Mouse (Mus musculus) intestine, embryonic 16.5 days (tissue): ENCODE measurements around the gene Ift122. TPM values are rescaled to one million over a fixed set of nuclear protein-coding genes. Genes with fewer than 3 reads are reported as not detected.

Experiments
- ATAC-seq: fragments of 200-750 bp; cut with Nextera tagmentation; 2 replicates; pipeline ENCODE4 v1.8.0; 2017; ENCODE audit warnings: moderate TSS enrichment, moderate library complexity
- H3K27ac ChIP-seq: fragments of 300-500 bp; sonication (generic); 2 replicates; pipeline ENCODE4 v1.5.1; 2014; ENCODE audit warnings: mild to moderate bottlenecking, low read length
- H3K27me3 ChIP-seq: fragments of 300-500 bp; sonication (generic); replicated peaks from 2 replicates; pipeline ENCODE4 v1.6.1; 2014; ENCODE audit warnings: low read length, control low read depth, mixed read lengths; ENCODE audit not compliant: control insufficient read depth, insufficient read depth
- H3K36me3 ChIP-seq: fragments of 300-500 bp; sonication (generic); 2 replicates; pipeline ENCODE4 v1.6.1; 2014; ENCODE audit warnings: low read length, control low read depth; ENCODE audit not compliant: control insufficient read depth, insufficient read depth
- H3K4me1 ChIP-seq: fragments of 300-500 bp; sonication (generic); 2 replicates; pipeline ENCODE4 v1.6.1; 2014; ENCODE audit warnings: low read length, control low read depth, mixed read lengths; ENCODE audit not compliant: control insufficient read depth, insufficient read depth
- H3K4me2 ChIP-seq: fragments of 300-500 bp; sonication (generic); 2 replicates; pipeline ENCODE4 v1.6.1; 2014; ENCODE audit warnings: low read depth, low read length, control low read depth
- H3K4me3 ChIP-seq: fragments of 300-500 bp; sonication (generic); 2 replicates; pipeline ENCODE4 v1.5.1; 2014; ENCODE audit warnings: mild to moderate bottlenecking, low read length
- H3K9ac ChIP-seq: fragments of 300-500 bp; sonication (generic); 2 replicates; pipeline ENCODE4 v1.6.1; 2014; ENCODE audit warnings: low read depth, low read length
- H3K9me3 ChIP-seq: fragments of 300-500 bp; sonication (generic); 2 replicates; pipeline ENCODE4 v1.6.1; 2016; ENCODE audit warnings: low read length, control low read depth; ENCODE audit not compliant: control insufficient read depth
- WGBS: fragments of 180-500 bp; shearing (Covaris S2); extraction: QIAGEN DNeasy Blood & Tissue Kit; methylation state at CpG from one replicate; pipeline ENCODE4 v1.1.7; 2014; 5-methylcytosine and 5-hydroxymethylcytosine counted together
- polyA plus RNA-seq: library from polyadenylated mRNA; unstranded; fragments of >200 nt; fragmentation: Nextera tagmentation; extraction: Ambion mirVana; gene quantifications from 2 replicates; pipeline ENCODE4 v1.2.1, GENCODE M21; 2015

Gene Ift122
- polyA plus RNA-seq, 1 experiment from 2014 or later: 13.1 TPM

DNA sequence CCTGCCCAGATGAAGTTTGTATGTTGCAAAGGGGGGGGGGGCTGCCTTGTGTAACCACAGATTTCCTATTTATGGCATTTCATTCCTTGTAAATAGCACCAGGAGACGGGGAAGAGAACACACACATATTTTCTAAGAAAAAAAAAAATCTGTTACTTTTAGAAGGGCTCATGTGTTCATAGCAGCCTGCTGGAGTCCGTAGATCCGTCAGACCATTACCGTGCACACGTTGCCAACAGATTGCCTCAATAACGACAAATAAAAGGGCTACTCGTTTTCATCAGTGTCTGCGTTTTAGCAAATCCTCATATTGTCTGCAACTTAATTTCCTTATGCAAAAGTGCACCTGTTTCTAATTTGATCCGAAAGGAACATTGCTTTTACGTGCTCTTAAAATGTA is 73.1 kb downstream of the Ift122 start:
- H3K36me3 ChIP-seq: no peaks in the 10 kb centered on the region
- no peak overlapping the region for H3K27ac ChIP-seq
- H3K9ac ChIP-seq: no peak overlapping the region
- H3K4me3 ChIP-seq: no peak overlapping the region
- H3K27me3 ChIP-seq: no peaks in the 10 kb centered on the region
- no peaks in the 10 kb centered on the region for H3K9me3 ChIP-seq
- no peak for ATAC-seq
- no peak overlapping the region for H3K4me2 ChIP-seq
- peaks cover 4% of the 10 kb centered on the region for H3K4me1 ChIP-seq
- 77% methylated on average over 10 of the region's 10 CpGs for WGBS

DNA sequence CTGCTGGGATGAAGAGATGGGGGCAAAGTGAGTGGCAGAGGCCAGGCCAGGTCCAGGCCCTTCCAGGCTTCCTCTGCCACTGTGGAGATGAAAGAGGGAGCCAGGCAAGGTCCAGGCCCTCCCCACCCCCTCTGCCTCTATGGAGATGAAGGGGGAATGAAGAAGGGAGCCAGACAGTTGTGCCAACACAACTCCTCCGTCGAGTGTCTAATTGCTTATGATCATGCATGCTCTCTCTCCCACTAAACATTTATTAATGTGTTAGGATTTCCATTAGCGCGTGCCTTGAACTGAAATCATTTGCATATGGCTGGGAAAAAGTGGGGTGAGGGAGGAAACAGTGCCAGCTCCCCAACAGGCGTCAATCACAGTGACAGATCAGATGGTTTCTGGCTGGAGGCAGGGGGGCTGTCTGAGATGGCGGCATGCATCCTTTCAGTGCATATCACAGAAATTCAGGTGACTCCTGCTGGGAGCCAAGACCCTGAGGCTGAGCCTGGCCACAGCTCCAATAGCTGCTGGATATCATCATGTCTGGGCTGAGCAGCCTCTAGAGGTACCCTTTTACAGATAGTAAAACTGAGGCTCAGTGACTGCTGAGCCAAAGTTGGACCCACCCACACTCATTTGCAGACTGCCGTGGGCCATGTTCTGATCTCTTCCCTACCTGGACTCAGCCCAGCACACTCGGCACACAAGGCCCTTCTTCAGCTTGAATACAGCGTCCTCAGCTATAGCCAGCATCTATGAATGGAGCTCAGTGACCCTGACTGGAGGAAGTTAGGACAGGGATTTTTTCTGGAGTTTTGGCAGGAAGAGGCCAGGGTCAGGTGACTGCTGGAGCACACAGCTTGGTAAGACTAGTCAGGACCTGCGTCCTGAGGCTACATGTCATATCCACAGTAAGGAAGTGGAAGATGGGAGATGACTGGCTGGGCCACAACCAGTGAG is 74.3 kb downstream of the Ift122 start:
- no peak for ATAC-seq
- Histone ChIP-seq H3K9me3 (no peaks in the 10 kb centered on the region), H3K4me3 (no peak overlapping the region), H3K27ac (no peak overlapping the region), H3K4me1 (peaks cover 4% of the 10 kb centered on the region), H3K4me2 (no peak overlapping the region), H3K9ac (no peak overlapping the region), H3K36me3 (no peaks in the 10 kb centered on the region), H3K27me3 (no peaks in the 10 kb centered on the region)
- 82% methylated on average over 10 of the region's 10 CpGs for WGBS

DNA sequence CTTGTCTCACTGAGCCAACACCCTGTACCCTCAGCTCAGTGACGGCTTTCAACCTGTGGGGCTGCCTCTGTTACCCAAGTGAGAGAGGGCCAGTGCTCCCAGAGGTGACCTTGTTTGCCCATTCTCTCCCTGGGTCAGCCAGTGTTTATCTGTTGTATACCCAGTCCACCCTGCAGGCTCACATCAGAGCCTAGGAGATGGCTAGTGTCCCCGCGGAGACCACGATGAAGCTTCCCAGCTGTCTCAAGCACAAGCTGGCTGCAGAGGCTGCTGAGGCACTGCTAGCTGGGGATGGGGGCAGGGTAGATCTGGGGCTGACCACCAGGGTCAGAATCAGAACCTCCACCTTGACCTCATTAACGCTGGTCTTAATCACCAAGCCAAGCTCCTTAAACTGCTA is 76.7 kb downstream of the Ift122 start:
- Histone ChIP-seq H3K4me2 (no peak overlapping the region), H3K4me3 (no peak overlapping the region), H3K27me3 (no peaks in the 10 kb centered on the region), H3K9me3 (no peaks in the 10 kb centered on the region), H3K4me1 (no peaks in the 10 kb centered on the region; the same call in 1 of the 2 replicates), H3K36me3 (no peaks in the 10 kb centered on the region), H3K9ac (no peak overlapping the region), H3K27ac (no peak overlapping the region)
- ATAC-seq: no peak
- WGBS: 42% methylated on average over 5 of the region's 5 CpGs

DNA sequence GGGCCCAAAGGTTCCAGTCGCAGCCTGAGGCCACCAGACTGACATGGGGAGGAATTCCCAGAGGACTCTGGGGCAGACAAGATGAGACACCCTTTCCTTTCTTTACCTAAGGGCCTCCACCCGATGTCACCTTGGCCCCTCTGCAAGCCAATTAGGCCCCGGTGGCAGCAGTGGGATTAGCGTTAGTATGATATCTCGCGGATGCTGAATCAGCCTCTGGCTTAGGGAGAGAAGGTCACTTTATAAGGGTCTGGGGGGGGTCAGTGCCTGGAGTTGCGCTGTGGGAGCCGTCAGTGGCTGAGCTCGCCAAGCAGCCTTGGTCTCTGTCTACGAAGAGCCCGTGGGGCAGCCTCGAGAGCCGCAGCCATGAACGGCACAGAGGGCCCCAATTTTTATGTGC is 78.4 kb downstream of the Ift122 start, which contains the start of gene Rho:
TSS of gene Rho (plus strand) at position 110 of the 400 bp plus-strand sequence.
- no peak for ATAC-seq
- Histone ChIP-seq H3K9ac (no peak within 1 kb of the TSS), H3K27ac (no peak within 1 kb of the TSS), H3K4me1 (no peaks in the 10 kb centered on the region), H3K36me3 (no peaks in the 10 kb centered on the region), H3K9me3 (no peaks in the 10 kb centered on the region), H3K27me3 (no peaks in the 10 kb centered on the region), H3K4me2 (no peak within 1 kb of the TSS), H3K4me3 (no peak within 1 kb of the TSS)
- 78% methylated on average over 14 of the region's 14 CpGs for whole genome bisulfite sequencing

DNA sequence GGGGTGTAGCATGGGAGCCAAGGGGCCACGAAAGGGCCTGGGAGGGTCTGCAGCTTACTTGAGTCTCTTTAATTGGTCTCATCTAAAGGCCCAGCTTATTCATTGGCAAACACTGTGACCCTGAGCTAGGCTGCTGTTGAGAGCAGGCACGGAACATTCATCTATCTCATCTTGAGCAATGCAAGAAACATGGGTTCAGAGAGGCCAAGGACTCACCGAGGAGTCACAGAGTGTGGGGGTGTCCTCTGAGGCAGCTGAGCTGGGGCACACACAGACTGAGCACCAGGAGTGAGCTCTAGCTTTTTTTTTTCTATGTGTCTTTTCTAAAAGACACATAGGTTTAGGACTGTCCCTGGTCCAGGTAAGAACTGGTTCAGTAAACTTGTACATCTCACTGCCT is 79.1 kb downstream of the Ift122 start:
- Histone ChIP-seq H3K4me1 (no peaks in the 10 kb centered on the region), H3K27me3 (no peaks in the 10 kb centered on the region), H3K4me3 (no peak overlapping the region), H3K9me3 (no peaks in the 10 kb centered on the region), H3K36me3 (no peaks in the 10 kb centered on the region), H3K9ac (no peak overlapping the region), H3K27ac (no peak overlapping the region), H3K4me2 (no peak overlapping the region)
- no peak for ATAC-seq
- WGBS: 84% methylated on average over 3 of the region's 3 CpGs

DNA sequence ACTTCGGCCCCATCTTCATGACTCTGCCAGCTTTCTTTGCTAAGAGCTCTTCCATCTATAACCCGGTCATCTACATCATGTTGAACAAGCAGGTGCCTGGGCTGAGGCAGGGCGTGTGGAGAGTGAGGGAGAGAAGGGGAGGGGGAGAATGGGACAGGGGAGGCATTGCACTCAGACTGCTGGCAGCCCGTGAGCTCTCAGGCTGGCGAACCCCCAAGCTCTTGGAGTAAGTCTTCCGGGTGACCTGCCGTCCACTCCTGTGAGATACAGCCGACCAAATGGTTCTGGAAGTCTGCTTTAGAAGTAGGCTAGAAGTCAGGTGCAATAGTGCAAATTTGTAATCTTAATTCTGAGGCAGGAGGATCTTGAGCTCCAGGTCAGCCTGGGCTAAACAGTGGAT is 82.3 kb downstream of the Ift122 start:
- no peak for ATAC-seq

DNA sequence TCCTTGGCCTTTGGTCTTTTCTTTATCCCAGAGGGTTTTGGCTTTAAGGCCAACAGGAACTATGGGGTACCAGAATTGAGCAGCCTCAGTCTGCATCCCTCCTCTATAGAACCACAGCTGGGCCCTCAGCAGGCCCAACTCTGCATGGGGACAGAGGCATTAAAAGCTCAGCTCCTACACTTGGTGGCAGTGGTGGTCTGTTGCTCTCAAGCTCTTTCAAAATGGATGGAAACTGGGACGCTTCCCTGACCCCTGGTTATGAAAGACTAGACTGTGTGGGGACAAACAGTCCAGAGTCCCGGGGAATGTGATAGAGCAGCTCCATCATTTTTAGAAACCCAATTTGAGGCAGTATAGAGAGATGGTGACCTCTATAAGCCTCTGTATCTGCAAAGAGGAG is 84.7 kb downstream of the Ift122 start:
- Histone ChIP-seq H3K9me3 (no peaks in the 10 kb centered on the region), H3K27me3 (no peaks in the 10 kb centered on the region), H3K36me3 (no peaks in the 10 kb centered on the region), H3K4me3 (no peak overlapping the region), H3K4me1 (peaks cover 12% of the 10 kb centered on the region; the same call in 1 of the 2 replicates), H3K4me2 (no peak overlapping the region), H3K27ac (no peak overlapping the region), H3K9ac (no peak overlapping the region)
- ATAC-seq: no peak
- 91% methylated on average over 2 of the region's 2 CpGs for WGBS

More for the DNA sequence above, 82.3 kb downstream of the Ift122 start:
- Histone ChIP-seq H3K27me3 (no peaks in the 10 kb centered on the region), H3K4me1 (no peaks in the 10 kb centered on the region), H3K4me3 (no peak overlapping the region), H3K9ac (no peak overlapping the region), H3K4me2 (no peak overlapping the region), H3K36me3 (no peaks in the 10 kb centered on the region), H3K27ac (no peak overlapping the region), H3K9me3 (no peaks in the 10 kb centered on the region)
- WGBS: 81% methylated on average over 8 of the region's 8 CpGs

DNA sequence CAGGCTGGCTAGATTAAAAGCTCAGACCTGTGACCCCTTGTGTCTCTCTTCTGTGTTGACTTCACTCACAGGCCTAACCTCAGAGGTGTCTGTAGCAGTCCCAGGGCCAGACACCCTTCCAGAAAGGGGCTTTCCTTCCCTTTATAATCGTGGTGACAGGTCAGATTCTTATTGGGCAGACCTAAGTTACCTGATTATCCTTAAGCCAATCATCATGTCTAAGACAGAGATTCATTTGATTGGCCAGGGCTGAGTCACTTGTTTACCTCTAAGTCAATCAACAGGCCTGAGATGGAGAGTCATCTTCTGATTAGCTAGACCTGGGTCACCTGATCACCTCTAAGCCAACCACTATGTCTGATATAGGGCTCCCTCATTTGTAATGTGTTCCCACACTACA is 85.5 kb downstream of the Ift122 start:
- no peak overlapping the region for H3K27ac ChIP-seq
- no peaks in the 10 kb centered on the region for H3K36me3 ChIP-seq
- H3K4me2 ChIP-seq: no peak overlapping the region
- WGBS: 57% methylated on average over 1 of the region's 1 CpGs
- no peak overlapping the region for H3K4me3 ChIP-seq
- no peaks in the 10 kb centered on the region for H3K9me3 ChIP-seq
- no peak overlapping the region for H3K9ac ChIP-seq
- no peaks in the 10 kb centered on the region for H3K27me3 ChIP-seq
- no peak for ATAC-seq
- H3K4me1 ChIP-seq: peaks cover 12% of the 10 kb centered on the region; the same call in 1 of the 2 replicates

DNA sequence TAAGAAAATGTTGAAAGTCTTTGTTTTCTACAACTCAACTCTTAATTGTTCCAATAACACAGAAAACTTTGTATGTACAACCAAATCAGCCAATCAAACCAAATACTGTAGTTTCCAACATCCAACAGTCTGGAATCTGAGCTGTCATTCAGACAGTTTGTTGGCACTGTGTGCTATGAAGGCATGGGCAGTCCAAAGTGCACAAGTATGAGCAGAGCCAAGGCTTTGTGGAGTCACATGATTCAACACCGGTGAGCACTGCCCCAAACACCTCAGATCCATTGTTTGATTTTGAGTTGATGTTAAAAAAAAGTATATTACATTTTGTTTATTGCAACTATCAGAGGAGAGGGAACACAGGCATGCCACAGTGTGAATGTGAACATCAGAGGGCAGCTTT is 87.3 kb downstream of the Ift122 start:
- no peak overlapping the region for H3K27ac ChIP-seq
- no peaks in the 10 kb centered on the region for H3K36me3 ChIP-seq
- no peak overlapping the region for H3K9ac ChIP-seq
- WGBS: 38% methylated on average over 1 of the region's 1 CpGs
- H3K4me1 ChIP-seq: peaks cover 12% of the 10 kb centered on the region; the same call in 1 of the 2 replicates
- no peaks in the 10 kb centered on the region for H3K27me3 ChIP-seq
- ATAC-seq: peak; percentile 87
- H3K9me3 ChIP-seq: no peaks in the 10 kb centered on the region
- H3K4me3 ChIP-seq: no peak overlapping the region
- no peak overlapping the region for H3K4me2 ChIP-seq
